Mouse (Mus musculus) liver, embryonic 16.5 days (tissue): ENCODE measurements around the gene Prkar2a. TPM values are rescaled to one million over a fixed set of nuclear protein-coding genes. Genes with fewer than 3 reads are reported as not detected.

Experiments used
- ATAC-seq: fragments of 200-750 bp; cut with Nextera tagmentation; 2 replicates; pipeline ENCODE4 v1.8.0; 2017; ENCODE audit warnings: low read depth, mild to moderate bottlenecking, moderate number of reproducible peaks, moderate library complexity
- H3K27ac ChIP-seq: fragments of 300-500 bp; sonication (generic); 2 replicates; pipeline ENCODE4 v1.5.1; 2014; ENCODE audit warnings: mild to moderate bottlenecking, low read length
- H3K27me3 ChIP-seq: fragments of 300-500 bp; sonication (generic); 2 replicates; pipeline ENCODE4 v1.6.1; 2014; ENCODE audit warnings: low read depth, low read length, mixed read lengths; ENCODE audit not compliant: control insufficient read depth, insufficient read depth
- H3K36me3 ChIP-seq: fragments of 300-500 bp; sonication (generic); 2 replicates; pipeline ENCODE4 v1.6.1; 2014; ENCODE audit warnings: mild to moderate bottlenecking; ENCODE audit not compliant: control insufficient read depth, insufficient read depth
- H3K4me1 ChIP-seq: fragments of 300-500 bp; sonication (generic); 2 replicates; pipeline ENCODE4 v1.6.1; 2014; ENCODE audit warnings: low read depth, low read length, mixed read lengths; ENCODE audit not compliant: control insufficient read depth
- H3K4me2 ChIP-seq: fragments of 300-500 bp; sonication (generic); 2 replicates; pipeline ENCODE4 v1.6.1; 2014; ENCODE audit warnings: low read depth, low read length, mixed read lengths
- H3K4me3 ChIP-seq: fragments of 300-500 bp; sonication (generic); 2 replicates; pipeline ENCODE4 v1.5.1; 2014; ENCODE audit warnings: low read depth, mild to moderate bottlenecking, low read length
- H3K9ac ChIP-seq: fragments of 300-500 bp; sonication (generic); 2 replicates; pipeline ENCODE4 v1.6.1; 2014; ENCODE audit warnings: low read depth, low read length
- H3K9me3 ChIP-seq: fragments of 300-500 bp; sonication (generic); replicated peaks from 2 replicates; pipeline ENCODE4 v1.6.1; 2016; ENCODE audit warnings: low read length; ENCODE audit not compliant: control insufficient read depth
- WGBS: fragments of 180-500 bp; shearing (Covaris S2); extraction: QIAGEN DNeasy Blood & Tissue Kit; methylation state at CpG from one replicate; pipeline ENCODE4 v1.1.7; 2014; ENCODE audit not compliant: insufficient replicate concordance; 5-methylcytosine and 5-hydroxymethylcytosine counted together
- polyA plus RNA-seq: library from polyadenylated mRNA; unstranded; fragments of >200 nt; fragmentation: Nextera tagmentation; extraction: Ambion mirVana; gene quantifications from 2 replicates; pipeline ENCODE4 v1.2.1, GENCODE M21; 2015

The Prkar2a gene
- polyA plus RNA-seq, 1 experiment from 2014 or later: 8.8 TPM

DNA sequence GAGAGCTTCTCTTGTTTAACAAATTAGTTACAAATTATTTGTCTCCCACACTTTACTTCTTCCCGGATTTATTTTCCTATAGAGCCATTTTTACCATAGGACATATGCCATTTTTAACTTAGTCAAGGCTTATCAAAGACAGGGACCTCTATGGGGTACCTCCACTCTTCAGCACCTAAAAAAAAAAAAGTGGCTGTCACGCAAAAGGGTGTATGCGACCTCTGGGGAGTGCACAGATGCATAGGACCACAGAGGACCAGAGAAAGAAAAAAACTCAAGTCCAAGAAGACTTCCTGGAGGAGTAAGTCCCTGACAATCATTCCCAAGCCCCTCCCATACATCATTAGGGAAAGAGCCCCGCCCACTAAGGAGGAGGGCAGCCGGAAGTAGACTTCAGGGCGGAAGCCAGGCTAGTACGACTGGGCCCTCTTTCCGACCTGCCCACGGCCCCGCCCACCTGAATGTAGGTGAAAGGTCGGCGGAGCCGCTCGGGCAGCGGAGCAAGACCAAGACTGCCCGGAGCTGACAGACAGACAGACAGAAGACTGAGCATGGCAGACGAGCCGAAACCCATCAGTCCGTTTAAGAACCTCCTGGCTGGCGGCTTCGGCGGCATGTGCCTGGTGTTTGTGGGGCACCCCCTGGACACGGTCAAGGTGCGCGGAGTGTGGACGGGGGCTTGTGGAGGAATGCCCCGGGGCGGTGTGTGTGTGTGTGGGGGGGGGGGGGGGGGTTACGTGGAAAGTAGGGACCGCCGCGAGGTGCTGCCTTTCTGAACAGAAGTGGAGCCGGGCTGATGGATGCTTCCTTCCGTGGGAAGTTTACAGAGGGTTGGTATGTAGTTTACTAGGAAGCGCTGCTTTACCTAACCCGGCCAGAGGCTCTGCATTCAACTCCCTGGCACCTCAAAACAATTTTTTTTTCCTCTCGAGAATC, 27.2 kb upstream of the Prkar2a start, which contains the start of gene Slc25a20:
Gene Slc25a20, plus strand, starts transcription at position 412 of the 936 bp plus-strand sequence.
- peak within 1 kb of the TSS; percentile 92 for H3K4me2 ChIP-seq
- no peaks in the 10 kb centered on the region for H3K9me3 ChIP-seq
- peak within 1 kb of the TSS; percentile 63 for H3K27ac ChIP-seq
- H3K36me3 ChIP-seq: no peaks in the 10 kb centered on the region
- peak within 1 kb of the TSS; percentile 79 for H3K4me3 ChIP-seq
- peak within 1 kb of the TSS; percentile 76 for H3K9ac ChIP-seq
- ATAC-seq: peak; percentile 96
- 2% methylated on average over 36 of the region's 37 CpGs for WGBS
- H3K4me1 ChIP-seq: peaks cover 11% of the 10 kb centered on the region
- no peaks in the 10 kb centered on the region for H3K27me3 ChIP-seq

DNA sequence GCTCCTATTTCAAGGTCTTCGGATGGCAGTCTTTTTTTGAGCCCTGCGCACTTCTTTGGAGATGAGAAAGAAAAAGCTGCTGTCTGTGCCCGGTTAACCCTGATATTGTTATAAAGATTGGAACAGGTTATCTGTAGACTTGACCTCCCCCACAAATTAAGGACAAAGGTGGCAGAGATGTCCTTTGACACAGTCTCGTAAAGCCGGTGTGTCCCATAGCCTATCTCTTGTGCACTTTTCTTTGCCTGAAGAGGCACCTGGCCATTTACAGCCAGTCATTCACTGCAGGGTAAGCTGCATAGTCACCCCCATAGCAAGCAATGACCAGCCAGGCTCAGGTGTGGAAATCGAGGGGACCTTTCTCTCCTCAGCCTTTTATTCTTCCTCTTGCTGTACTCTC, 26.5 kb upstream of the Prkar2a start:
- WGBS: 42% methylated on average over 6 of the region's 6 CpGs
- Histone ChIP-seq H3K27ac (no peak overlapping the region), H3K27me3 (no peaks in the 10 kb centered on the region), H3K4me2 (peak overlapping the region; percentile 92), H3K36me3 (no peaks in the 10 kb centered on the region), H3K9me3 (no peaks in the 10 kb centered on the region), H3K4me1 (peaks cover 11% of the 10 kb centered on the region), H3K9ac (peak overlapping the region; percentile 76), H3K4me3 (peak overlapping the region; percentile 79)
- no peak for ATAC-seq

DNA sequence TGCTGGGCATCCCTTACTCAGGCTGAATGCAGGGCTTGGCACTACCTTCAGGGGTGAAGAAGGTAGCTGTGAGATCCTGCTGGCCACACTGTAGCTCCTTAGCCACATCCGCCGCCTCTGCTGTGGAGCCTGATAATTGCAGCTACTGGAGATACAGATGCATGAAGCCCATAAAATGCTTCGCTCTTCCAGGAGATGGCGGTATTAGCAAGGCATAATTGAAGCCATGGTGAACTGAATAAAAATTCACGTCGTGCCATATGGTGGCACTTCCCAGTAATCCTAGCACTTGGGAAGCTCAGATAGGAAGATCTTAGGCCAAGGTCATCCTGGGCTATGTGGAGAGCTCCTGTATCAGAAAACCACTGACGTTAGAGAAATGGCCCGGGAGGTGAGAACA, 19.2 kb upstream of the Prkar2a start:
- no peaks in the 10 kb centered on the region for H3K27me3 ChIP-seq
- no peak for ATAC-seq
- 71% methylated on average over 8 of the region's 8 CpGs for WGBS
- H3K4me3 ChIP-seq: no peak overlapping the region
- no peak overlapping the region for H3K27ac ChIP-seq
- H3K36me3 ChIP-seq: no peaks in the 10 kb centered on the region; the same call in 1 of the 2 replicates
- H3K4me1 ChIP-seq: no peaks in the 10 kb centered on the region
- H3K9ac ChIP-seq: no peak overlapping the region
- H3K4me2 ChIP-seq: no peak overlapping the region
- no peaks in the 10 kb centered on the region for H3K9me3 ChIP-seq

DNA sequence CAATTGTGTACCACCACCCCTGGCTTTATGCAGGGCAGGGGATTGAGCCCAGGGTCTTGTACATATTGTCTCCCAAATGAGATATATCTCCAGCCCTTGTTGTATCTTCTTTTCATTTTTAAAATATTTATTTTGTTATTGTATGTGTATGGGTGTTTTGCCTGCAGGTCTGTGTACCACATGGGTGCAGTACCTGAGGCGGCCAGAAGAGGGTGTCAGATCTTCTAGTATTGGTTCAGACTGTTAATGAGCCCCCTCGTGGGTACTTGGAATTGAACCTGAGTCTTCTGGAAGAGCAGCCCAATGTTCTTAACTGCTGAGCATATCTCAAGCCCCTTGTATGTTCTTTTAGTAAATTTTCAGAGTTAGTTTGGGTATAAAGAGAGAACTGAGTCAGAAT, 16.0 kb upstream of the Prkar2a start:
- Histone ChIP-seq H3K4me2 (no peak overlapping the region), H3K27ac (no peak overlapping the region), H3K9me3 (no peaks in the 10 kb centered on the region), H3K36me3 (no peaks in the 10 kb centered on the region; the same call in 1 of the 2 replicates), H3K27me3 (no peaks in the 10 kb centered on the region), H3K4me3 (no peak overlapping the region), H3K9ac (no peak overlapping the region), H3K4me1 (no peaks in the 10 kb centered on the region)
- ATAC-seq: no peak
- WGBS: 48% methylated on average over 2 of the region's 2 CpGs

DNA sequence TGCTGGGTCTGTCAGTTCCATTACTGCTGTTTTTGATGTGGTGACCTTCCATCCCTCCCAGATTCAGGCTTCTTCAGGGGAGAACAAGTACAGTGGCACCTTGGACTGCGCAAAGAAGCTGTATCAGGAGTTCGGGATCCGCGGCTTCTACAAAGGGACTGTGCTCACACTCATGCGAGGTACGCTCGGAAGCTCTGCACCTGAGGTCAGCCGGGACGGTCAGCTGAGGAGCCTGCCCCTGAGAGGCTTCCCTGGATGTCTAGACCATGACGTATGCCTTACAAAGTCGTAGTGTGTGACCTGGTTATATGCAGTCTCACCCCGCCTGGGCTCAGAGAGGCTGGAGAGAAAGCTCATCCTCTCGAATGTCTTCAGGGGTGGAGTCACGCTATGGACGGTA, 9.1 kb upstream of the Prkar2a start:
- no peak overlapping the region for H3K4me3 ChIP-seq
- H3K9me3 ChIP-seq: no peaks in the 10 kb centered on the region
- no peaks in the 10 kb centered on the region for H3K4me1 ChIP-seq
- no peak overlapping the region for H3K4me2 ChIP-seq
- H3K27me3 ChIP-seq: no peaks in the 10 kb centered on the region
- H3K36me3 ChIP-seq: no peaks in the 10 kb centered on the region
- no peak overlapping the region for H3K9ac ChIP-seq
- no peak overlapping the region for H3K27ac ChIP-seq
- 89% methylated on average over 15 of the region's 15 CpGs for WGBS
- no peak for ATAC-seq

DNA sequence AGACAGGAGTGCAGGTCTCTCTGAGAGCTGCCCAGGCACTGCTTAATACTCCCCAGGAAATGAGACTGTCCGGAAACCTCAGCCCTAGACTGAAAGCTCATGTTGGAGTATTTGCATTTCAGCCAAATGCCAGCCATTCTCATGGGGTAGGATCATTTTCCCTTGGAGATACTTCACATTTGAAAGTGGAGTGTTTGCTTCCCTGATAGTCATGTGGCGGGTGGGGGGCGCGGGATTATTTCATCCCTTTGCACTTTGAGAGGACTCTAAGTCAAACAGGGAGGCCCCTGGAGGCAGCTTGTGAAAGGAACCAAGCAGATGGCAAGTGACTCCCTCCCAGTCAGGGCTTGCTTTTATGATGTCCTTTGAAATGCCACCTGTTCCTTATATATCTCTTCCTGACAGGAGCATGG, 2.6 kb upstream of the Prkar2a start:
- no peak for ATAC-seq
- Histone ChIP-seq H3K27me3 (peaks cover 5% of the 10 kb centered on the region), H3K4me1 (peaks cover 3% of the 10 kb centered on the region), H3K4me3 (no peak overlapping the region), H3K27ac (no peak overlapping the region), H3K36me3 (no peaks in the 10 kb centered on the region), H3K4me2 (no peak overlapping the region), H3K9me3 (no peaks in the 10 kb centered on the region), H3K9ac (no peak overlapping the region)
- WGBS: 71% methylated on average over 4 of the region's 4 CpGs

DNA sequence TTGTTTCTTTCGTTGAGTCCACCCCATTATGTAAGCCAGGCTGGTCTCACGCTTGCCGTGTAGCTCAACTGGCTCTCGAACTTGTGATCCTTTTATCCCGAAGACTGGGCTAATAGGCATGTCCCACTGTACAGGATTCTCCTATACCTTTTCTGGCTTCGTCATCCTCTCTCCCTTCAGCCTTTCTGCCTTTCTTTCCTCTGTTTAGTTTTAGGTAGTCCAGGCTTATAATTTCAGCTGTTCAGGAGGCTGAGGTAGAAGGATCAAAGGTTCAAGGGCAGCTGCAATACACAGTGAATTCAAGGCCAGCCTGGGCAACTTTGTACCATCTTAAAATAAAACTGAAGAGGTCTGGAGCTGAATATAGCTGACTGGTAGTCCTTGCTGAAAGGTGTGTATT, 1.9 kb upstream of the Prkar2a start:
- no peaks in the 10 kb centered on the region for H3K36me3 ChIP-seq
- no peaks in the 10 kb centered on the region for H3K9me3 ChIP-seq
- peaks cover 9% of the 10 kb centered on the region for H3K4me1 ChIP-seq
- H3K4me3 ChIP-seq: no peak overlapping the region
- no peak for ATAC-seq
- no peak overlapping the region for H3K9ac ChIP-seq
- peaks cover 12% of the 10 kb centered on the region for H3K27me3 ChIP-seq
- no peak overlapping the region for H3K27ac ChIP-seq
- H3K4me2 ChIP-seq: no peak overlapping the region
- 68% methylated on average over 6 of the region's 6 CpGs for WGBS

DNA sequence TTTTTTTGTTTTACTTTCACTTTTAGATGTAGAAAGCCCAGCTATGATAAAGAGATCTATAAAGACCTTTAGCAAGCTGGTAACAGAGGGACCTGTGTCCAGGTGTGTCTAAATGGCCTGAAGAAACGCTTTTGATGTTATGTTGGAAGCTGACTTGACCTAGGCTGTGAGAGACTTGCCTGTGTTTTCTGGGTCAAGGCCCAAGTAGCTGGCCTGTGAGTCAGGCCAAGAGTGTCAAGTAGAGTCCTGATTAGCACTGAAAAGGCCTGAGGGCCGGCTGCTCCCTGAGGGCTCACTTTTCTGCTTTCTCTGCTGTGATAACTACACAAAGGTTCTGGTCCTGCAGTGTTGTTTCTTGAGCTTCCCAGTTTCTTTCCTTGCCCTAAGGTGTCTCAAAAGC, 1.4 kb upstream of the Prkar2a start:
- ATAC-seq: no peak
- H3K36me3 ChIP-seq: no peaks in the 10 kb centered on the region
- no peaks in the 10 kb centered on the region for H3K9me3 ChIP-seq
- peaks cover 12% of the 10 kb centered on the region for H3K4me1 ChIP-seq
- H3K27me3 ChIP-seq: peaks cover 17% of the 10 kb centered on the region
- H3K9ac ChIP-seq: no peak overlapping the region
- 58% methylated on average over 2 of the region's 2 CpGs for WGBS
- H3K4me2 ChIP-seq: no peak overlapping the region
- no peak overlapping the region for H3K4me3 ChIP-seq
- H3K27ac ChIP-seq: no peak overlapping the region

DNA sequence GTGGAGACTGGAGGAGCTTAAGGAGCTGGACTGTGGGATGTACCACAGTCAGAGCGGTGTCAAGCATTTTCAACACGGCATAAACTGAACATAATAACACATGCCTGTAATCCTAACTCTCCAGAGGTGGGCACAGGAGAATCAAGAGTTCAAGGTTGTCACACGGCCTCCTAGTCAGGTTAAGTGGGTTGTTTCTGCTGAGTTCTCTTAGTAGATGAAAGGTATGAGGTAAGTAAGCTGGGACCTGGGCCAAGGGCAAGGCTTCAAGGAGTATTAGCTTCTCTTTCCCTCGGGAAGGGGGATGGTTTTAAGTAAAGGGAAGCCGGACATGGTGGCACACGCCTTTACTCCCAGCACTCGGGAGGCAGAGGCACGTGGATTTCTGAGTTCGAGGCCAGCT, 663 bp upstream of the Prkar2a start:
- H3K27ac ChIP-seq: no peak overlapping the region
- WGBS: 70% methylated on average over 9 of the region's 9 CpGs
- H3K9me3 ChIP-seq: no peaks in the 10 kb centered on the region
- peaks cover 13% of the 10 kb centered on the region for H3K4me1 ChIP-seq
- H3K4me2 ChIP-seq: no peak overlapping the region
- no peak overlapping the region for H3K4me3 ChIP-seq
- H3K27me3 ChIP-seq: peaks cover 20% of the 10 kb centered on the region
- ATAC-seq: no peak
- no peak overlapping the region for H3K9ac ChIP-seq
- H3K36me3 ChIP-seq: no peaks in the 10 kb centered on the region
